Mouse (Mus musculus) T-cell, adult 2 months (primary cell): ENCODE results near the gene Slc35e1.
A peak's percentile ranks its signal among the peaks of the same experiment; 100 is the strongest.

Experiments used
- DNase-seq: peaks from one replicate; pipeline ENCODE4 v3.0.0; 2022; ENCODE audit warnings: low spot score

The Slc35e1 gene

DNA sequence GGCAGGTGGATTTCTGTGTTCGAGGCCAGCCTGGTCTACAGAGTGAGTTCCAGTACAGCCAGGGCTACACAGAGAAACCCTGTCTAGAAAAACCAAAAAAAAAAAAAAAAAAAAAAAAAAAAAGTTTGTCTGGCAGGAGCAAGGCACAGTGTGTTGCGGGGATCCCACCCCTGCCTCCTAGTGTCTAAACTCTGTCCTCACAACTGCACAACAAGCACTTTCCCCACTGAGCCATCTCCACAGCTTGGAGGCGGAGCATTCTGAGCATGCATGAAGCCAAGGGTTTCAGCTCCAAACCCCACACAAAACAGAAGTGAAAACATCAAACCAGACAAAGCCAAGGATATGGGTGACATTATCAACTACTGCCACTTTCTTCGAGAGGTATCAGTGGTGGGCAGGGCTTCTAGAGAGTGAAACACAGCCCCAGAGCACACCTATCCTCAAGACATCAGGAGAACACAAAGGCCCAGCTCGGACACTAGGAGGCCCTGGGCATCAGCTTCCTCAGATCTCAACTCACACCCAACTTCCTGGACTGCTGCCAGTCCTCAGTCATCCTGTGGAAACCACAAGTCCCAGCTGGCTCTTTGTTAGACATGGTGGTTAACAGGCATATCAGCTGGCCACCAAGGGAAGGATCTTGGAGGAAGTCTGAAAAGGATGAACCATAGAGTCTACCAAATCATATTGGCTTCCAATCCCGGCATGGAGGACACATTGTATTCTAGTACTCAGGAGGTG lies 6.8 kb downstream of the Slc35e1 start:
- DNase-seq = no peak

DNA sequence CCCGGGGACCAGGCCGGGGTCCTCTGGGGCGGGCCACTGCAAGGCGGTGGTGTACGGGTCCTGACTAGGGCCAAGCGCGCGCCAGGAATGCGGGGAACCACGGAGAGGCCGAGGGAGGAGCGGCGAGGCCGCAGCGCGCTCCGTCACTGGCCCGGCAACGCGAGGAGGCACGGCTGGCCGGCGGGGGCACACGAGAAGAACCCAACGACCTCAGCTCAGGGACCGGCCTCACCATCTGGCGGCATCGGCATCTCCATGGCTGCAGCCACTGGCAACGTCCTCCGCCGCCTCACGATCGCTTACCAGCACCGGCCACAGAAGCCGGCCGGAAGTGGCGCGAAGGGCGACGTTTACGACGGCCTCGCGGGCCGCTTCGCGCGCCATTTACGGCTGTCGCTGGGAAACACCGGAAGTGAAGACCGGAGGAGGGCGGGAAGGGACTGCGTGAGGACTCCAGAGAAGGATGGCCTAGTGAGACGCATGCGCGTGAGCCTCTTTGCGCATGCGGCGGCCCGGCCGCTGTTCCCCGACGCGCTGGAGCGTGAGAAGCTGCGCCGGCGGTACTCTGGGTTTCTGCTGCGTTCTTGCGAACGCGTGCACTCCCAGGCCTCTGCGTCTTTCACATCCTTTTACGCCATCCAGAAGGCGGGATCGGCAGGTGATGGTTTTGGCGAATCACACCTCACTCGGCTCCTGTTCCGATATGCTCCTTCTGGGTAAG lies 17.4 kb downstream of the Slc35e1 start, which contains the start of gene Cherp:
Gene Cherp (minus strand): TSS at position 401 of the 721 bp plus-strand sequence.
- peak; percentile 99 for DNase-seq

DNA sequence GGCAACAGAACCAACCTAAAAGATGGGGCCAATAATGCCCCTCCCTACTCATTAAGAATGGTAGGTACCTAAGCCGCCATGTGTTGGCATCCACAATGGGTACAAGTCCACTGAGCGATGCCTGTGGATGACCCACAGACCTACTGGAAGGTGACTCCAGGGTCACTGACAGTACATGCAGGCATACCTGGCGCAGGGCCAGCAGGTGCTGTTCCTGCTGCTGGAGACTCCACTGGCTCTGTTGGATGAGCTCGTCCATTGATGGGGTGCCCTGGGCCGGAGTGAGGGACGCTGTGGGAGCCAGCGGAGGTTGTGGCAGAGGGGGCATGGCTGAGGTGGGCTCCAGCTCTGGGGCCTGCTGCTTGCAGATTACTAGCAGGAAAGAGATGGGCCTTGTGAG lies 21.7 kb downstream of the Slc35e1 start:
- DNase-seq = no peak

DNA sequence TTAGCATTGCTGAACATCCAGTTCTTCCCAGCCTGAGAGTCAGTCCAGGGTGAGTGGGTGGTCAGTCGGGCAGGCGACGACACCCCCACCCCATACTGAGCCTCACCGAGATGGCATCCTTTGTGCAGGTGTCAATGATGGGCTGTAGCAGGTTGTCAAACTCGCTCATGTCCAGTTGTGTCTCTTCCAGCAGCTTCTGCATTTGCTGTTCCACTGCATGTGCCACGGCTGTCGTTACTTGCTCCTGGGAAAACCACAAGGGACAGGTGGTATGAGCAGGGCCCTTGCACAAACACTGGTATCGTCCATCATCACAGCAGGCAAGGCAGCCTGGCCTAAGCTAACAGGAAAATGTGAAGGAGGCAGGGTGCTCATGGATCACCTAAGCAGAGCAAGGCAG lies 22.4 kb downstream of the Slc35e1 start:
- no peak for DNase-seq

DNA sequence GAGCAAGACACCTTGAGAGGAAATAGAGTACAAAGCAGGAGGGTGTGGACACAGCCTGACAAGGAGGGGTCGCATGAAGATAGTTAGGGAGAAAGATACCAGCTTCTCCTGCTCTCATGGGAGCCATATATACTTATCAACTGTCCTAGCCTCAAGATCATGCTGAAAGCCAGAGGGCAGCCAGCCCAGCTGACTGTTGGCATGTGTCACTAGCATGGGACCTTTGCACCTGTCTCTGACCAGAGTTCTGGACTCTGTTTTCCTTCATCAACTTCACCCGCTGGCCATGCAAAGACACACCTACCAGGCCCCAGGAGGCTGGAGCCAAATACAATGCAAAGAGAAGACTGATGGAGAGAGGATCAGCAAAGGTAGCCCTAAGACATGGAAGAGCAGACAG lies 23.2 kb downstream of the Slc35e1 start:
- DNase-seq = no peak

DNA sequence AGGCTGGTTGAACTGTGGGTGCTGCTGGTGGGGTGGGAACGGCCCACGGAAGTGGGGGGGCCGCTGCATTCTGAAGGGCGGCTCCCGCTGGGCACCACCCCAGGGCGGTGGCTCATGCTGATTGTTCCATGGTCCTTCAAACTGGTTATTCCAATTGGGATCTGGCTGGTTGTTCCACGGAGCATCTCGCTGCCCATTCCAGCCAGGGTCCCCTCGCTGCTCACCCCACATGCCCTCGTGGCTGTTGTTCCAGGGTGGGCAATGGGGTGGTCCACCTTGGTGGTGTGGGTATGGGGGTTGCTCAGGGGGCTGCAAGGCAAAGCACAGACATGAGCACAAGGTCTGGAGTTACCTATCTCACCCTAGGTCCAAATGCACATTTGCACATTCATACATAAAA lies 28.2 kb downstream of the Slc35e1 start:
- no peak for DNase-seq

DNA sequence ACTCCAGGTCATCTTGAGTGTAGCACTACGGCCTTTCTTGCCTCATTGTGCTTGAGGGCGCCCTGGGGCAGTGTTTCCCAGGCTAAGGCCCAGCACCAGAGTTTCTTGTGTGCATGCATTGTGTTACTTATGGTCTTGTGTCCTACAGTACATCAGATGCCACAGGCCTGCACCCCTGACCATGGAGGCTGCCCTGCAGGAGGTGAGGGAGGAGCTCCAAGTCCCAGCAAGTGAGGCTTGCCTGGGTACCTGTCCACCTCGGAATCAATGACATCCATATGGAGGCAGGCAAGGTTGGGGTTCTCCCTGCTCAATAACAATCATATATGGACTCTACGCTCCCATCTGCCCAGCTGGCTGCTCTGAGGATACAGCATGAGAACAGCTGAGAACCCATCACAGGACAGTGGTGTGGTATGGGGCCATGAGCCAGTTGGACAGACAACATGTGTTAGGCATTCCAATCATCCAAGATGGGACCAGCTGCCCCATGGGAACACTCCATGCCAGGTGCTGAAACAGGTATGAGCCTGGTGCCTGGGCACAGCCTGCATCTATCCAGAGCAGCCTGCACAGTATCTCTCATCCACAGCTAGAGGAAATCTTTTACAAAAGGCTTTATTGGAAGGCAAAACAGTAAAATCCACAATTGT lies 32.4 kb downstream of the Slc35e1 start:
- DNase-seq = no peak

DNA sequence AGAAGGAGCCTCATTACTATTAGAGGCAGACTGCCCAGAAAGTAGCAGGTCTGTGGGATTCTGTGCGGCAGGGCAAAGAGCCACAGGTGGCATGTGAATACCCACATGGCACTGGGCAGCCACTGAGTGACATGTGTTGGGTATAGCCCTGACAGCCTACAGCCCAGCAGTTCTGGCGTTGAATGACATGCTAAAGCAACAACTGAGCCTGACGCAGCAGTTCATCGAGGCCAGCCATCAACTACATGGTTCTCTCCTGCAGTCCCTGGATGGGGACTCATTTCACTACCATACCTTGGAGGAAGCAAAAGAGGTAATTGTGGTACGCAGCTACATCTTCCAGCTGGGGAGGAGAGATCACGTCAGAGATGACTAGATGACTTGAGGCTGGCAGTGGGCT lies 34.0 kb downstream of the Slc35e1 start:
- no peak for DNase-seq

DNA sequence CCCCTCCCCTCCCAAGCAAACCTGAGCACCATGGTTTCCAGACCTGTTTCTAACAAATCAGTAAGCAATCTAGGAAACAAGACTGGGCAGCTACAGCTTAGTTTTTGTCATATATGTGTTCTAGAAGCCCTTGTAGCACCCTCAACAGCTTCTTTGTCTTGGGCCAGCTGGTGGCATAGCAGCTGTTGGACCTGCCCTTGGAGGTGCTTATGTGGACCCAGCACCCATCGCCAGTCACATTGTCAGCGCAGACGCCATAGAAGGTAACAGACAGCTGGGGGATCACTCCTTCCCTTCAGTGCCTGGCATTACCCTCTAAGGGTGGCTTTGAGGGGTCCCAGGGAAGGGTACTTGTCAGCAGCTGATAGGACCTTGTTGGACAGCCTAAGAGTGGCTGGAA lies 34.6 kb downstream of the Slc35e1 start:
- no peak for DNase-seq

DNA sequence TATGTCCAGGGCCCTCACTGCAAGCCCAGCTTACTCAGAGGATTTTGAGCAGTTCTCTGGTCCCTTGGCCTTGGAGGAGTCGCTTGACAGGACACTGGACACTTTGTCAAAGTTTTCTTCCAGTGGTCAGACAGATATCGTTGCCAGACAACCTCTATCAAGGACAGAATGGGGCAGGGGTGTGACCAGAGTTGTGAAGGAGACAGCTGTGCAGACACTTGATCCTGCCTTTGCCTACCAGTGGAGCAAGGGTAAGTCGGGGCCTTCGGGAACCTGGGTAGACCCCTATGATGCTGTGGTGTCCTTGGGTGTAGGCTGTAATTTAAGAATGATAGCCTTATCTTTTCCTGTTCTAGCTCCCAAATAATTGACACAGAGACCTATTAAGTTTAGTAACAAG lies 37.1 kb downstream of the Slc35e1 start:
- DNase-seq = no peak

DNA sequence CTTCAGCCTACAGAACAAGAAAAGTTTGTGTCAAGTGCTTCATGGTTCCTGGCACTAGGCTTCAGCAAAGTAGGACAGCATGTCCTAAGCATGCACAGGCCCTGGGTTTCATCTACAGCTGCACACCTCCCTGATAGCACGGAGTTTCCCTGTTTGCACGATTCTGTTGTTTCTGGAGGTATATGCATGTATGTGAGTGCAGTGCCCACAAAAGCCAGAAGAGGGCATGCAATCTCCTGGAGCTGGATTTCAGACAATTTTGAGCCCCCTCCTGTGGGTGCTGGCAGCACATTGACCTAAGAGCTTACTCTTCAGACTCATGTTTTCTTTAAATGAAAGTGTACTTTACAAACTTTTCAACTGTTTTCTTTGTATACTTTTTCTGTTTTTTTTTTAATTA lies 38.5 kb downstream of the Slc35e1 start:
- no peak for DNase-seq

DNA sequence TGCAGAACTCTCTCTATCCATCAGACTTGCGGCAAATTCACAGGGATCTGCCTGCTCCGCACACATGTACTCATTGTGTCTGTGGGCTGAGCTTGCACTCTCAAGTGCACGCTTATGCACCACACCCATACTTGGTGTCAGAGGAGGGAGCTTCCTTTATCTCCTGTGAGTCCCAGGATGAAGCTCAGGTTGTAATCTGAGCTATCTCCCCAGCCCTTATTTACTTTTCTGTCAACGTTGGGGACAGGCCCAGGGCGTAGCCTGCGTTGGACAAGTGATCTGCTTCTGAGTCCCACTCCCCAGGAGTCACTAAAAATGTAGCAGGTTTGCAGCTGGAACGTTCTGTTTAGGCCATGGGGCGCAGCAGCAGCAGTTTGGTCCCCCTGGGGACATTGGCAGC lies 40.9 kb downstream of the Slc35e1 start:
- DNase-seq = no peak

DNA sequence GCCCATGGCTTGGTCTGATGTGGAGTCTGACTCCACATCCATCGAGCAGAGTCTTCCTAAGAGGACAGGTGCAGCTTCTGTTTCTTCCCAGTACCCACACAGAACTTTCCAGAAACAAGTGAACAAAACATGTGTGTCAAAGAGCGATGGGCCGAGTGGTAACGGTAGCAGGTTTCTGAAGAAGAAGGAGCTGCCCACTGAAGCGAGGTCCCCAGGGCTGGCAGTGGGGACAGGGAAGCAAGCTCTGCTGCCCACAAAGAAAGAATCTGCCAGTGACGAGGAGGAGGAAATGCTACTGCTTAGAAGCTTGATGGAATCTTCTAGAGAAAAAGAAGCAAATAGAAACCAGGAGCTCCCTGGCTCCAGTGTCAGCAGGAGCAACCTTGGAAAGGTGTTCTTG lies 47.3 kb downstream of the Slc35e1 start:
- no peak for DNase-seq

DNA sequence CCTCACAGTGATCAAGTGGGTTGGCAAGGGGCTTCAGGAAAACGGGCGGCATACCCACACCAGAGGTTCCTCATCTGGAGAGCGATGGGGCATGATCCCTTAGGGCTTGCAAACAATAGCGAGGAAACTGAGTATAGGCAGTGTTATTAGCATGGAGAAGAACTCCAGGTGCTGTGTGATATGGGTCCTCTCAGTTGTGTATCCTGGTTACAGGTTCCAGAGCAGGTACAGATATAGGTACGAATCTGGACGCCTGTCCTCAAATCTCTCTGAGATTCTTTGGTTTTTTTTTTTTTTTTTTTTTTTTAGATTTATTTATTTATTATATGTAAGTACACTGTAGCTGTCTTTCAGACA lies 48.4 kb downstream of the Slc35e1 start:
- DNase-seq = no peak

DNA sequence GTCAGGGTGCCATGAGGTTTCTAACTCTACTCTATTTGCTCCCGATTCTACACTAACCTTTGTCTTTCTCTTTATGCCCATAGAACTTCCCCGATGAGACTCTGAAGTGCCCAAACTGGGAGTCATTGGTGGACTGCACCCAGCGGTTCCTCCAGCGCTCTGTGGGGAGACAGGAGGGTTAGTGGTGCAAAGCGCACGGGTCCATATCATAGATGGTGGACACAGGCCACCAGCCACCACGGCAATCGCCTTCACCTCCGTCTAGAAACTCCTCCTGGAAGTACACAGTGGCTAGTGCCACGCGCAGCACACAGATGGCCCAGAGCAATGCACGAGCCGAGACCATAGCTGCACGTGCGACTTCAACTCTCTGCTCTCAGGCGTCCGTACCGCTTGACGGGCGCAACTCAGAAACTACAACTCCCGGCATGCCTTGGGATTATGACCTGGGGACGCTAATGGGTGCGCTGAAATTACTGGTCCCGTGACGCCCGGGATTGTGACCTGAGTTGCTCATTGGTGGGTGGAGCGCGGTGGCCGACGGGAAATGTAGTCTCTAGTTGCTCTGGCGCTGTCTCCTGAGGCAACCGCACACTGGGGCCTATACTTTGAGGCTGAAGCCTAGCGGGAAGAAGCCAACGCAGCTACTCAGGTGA lies 48.9 kb downstream of the Slc35e1 start, which contains the start of the genes Calr3 and 1700030K09Rik:
Gene Calr3 (minus strand): TSS at position 533 of the 656 bp plus-strand sequence.
Gene 1700030K09Rik (plus strand): TSS at position 543 of the 656 bp plus-strand sequence.
- DNase-seq = peak; percentile 97

DNA sequence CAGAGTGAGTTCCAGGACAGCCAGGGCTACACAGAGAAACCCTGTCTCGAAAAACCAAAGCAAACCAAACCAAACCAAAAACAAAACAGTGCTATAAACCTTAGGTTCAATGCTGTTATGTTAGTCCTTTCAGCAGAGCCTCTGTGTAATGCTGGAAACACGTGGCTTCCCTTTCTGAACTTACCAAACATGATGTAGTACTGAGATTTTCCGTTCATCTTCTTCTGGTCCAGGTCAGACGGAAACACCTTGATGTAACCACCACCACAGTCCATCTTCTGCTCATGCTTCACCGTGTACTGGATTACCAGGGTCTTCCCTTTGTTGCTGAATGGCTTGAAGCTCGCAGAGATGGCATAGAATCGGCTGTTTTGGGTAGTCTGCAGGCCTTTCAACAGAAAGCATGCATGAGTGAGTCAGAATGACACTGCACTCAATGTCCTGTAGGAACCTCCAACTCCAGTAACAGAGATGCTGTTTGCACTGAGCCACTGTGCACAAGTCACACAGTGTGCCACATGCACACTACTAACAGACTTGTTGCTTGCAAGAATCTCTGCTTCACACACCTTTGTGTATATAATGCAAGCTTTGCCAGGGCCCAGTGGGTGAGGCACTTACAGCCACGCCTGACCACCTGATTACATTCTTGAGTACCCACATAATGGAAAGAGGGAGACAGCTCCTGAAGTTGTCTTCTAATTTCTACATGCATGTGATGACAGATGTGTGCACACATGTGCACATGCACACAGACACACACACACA lies 54.0 kb downstream of the Slc35e1 start:
- no peak for DNase-seq

DNA sequence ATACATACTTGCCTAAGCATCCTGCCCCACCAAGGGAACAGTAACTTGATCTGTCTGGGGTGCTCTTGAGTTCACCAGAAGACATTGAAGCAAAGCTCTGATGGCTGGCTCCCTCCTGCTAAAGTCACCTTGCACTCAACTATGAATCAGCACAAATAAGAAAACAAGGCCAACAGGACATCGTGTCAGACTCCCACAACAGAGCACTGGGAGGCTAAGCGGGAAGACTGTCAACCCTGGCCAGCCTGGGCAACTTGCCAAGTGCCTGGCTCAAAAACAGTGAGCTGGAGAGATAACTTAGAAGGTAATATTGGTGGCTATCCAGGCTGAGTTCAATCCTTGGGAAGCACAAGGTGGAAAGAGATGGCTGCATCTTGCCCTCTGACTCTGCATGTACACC lies 57.5 kb downstream of the Slc35e1 start:
- no peak for DNase-seq
